Mouse (Mus musculus) thymus, postnatal 14 days (tissue): Measurements from ENCODE around the gene Rftn1.
"Not testable (repeated sequence)": the region's sequence is repeated elsewhere in the genome, so short reads cannot be mapped to it uniquely, and the experiment has no call there.

Source experiments
- DNase-seq: peaks from one replicate; pipeline ENCODE4 v3.0.0; 2021

The Rftn1 gene

GRCm38 (mm10) chr17:50125900-50126299 lies 64.6 kb downstream of the Rftn1 start:
- no peak for DNase-seq

- DNase-seq, result peak; percentile 62
Observed at GRCm38 (mm10) chr17:50125245-50125798, 65.2 kb downstream of the Rftn1 start.

GRCm38 (mm10) chr17:50124708-50125107 lies 65.8 kb downstream of the Rftn1 start:
- no peak for DNase-seq

GRCm38 (mm10) chr17:50122555-50122954 lies 67.9 kb downstream of the Rftn1 start:
- no peak for DNase-seq

- no peak for DNase-seq
Observed at GRCm38 (mm10) chr17:50120098-50120497, 70.4 kb downstream of the Rftn1 start.

GRCm38 (mm10) chr17:50117461-50117860 lies 73.0 kb downstream of the Rftn1 start:
- DNase-seq, result no peak

GRCm38 (mm10) chr17:50116980-50117379 lies 73.5 kb downstream of the Rftn1 start:
- DNase-seq, result no peak

GRCm38 (mm10) chr17:50116401-50116800 lies 74.1 kb downstream of the Rftn1 start:
- not testable (repeated sequence) for DNase-seq

GRCm38 (mm10) chr17:50115716-50116115 lies 74.8 kb downstream of the Rftn1 start:
- DNase-seq, result not testable (repeated sequence)

- DNase-seq, result no peak
Observed at GRCm38 (mm10) chr17:50114659-50115058, 75.8 kb downstream of the Rftn1 start.

GRCm38 (mm10) chr17:50110650-50111415 lies 79.6 kb downstream of the Rftn1 start:
- DNase-seq, result no peak

GRCm38 (mm10) chr17:50106811-50107210 lies 83.7 kb downstream of the Rftn1 start:
- no peak for DNase-seq

- DNase-seq, result no peak
Observed at GRCm38 (mm10) chr17:50104131-50104530, 86.3 kb downstream of the Rftn1 start.

- no peak for DNase-seq
Observed at GRCm38 (mm10) chr17:50101416-50101815, 89.1 kb downstream of the Rftn1 start.

- DNase-seq, result no peak
Observed at GRCm38 (mm10) chr17:50100070-50100469, 90.4 kb downstream of the Rftn1 start.

GRCm38 (mm10) chr17:50099378-50099777 lies 91.1 kb downstream of the Rftn1 start:
- no peak for DNase-seq

GRCm38 (mm10) chr17:50098297-50098696 lies 92.2 kb downstream of the Rftn1 start:
- DNase-seq, result peak; percentile 34

GRCm38 (mm10) chr17:50097831-50098230 lies 92.6 kb downstream of the Rftn1 start:
- DNase-seq, result peak; percentile 51

GRCm38 (mm10) chr17:50096305-50096704 lies 94.2 kb downstream of the Rftn1 start:
- no peak for DNase-seq

- DNase-seq, result no peak
Observed at GRCm38 (mm10) chr17:50094596-50094995, 95.9 kb downstream of the Rftn1 start.

GRCm38 (mm10) chr17:50094077-50094476 lies 96.4 kb downstream of the Rftn1 start:
- peak; percentile 52 for DNase-seq

GRCm38 (mm10) chr17:50093356-50093755 lies 97.1 kb downstream of the Rftn1 start:
- DNase-seq, result no peak

- no peak for DNase-seq
Observed at GRCm38 (mm10) chr17:50092848-50093247, 97.6 kb downstream of the Rftn1 start.

- DNase-seq, result no peak
Observed at GRCm38 (mm10) chr17:50091829-50092228, 98.6 kb downstream of the Rftn1 start.

- DNase-seq, result no peak
Observed at GRCm38 (mm10) chr17:50089725-50090124, 100.7 kb downstream of the Rftn1 start.
